Mouse (Mus musculus) cerebellum, adult 11 months (tissue): ENCODE measurements around the gene Rhoh.

Experiments used
- DNase-seq: peaks from one replicate; pipeline ENCODE4 v3.0.0; 2022

The Rhoh gene

DNA sequence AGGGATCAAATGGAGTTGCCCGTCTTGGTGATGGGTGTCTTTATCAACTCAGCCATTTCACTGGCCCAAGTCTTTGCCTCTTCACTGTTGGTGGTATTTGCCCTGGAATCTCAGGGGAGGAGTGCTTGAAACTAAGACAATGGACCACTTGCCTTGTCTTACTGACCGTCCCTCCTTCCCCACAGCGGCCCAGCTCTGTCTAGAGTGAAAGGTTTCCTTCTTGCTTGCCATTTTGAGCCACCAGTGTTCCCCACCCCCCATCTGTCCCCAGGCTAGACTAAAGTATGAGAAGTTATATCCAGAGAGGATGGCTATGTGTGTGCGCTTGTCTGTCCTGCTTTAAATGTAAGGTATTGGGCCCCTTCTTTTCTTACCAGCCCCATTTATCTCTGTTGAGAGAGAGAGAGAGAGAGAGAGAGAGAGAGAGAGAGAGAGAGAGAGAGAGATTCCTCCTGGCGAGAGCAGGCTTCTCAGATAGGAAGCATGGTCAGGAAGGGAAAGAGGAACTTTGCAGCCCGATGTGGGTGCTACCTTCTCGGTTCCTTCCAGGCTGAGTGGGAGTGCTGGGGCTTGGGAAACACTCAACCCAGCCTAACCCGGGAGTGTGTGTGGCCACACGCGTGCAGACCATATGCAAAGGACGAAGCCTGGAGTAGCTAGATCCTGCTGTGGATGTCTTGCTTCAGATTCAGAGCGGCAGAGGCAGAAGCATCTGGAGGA, 572 bp upstream of the Rhoh start:
- DNase-seq, result no peak

DNA sequence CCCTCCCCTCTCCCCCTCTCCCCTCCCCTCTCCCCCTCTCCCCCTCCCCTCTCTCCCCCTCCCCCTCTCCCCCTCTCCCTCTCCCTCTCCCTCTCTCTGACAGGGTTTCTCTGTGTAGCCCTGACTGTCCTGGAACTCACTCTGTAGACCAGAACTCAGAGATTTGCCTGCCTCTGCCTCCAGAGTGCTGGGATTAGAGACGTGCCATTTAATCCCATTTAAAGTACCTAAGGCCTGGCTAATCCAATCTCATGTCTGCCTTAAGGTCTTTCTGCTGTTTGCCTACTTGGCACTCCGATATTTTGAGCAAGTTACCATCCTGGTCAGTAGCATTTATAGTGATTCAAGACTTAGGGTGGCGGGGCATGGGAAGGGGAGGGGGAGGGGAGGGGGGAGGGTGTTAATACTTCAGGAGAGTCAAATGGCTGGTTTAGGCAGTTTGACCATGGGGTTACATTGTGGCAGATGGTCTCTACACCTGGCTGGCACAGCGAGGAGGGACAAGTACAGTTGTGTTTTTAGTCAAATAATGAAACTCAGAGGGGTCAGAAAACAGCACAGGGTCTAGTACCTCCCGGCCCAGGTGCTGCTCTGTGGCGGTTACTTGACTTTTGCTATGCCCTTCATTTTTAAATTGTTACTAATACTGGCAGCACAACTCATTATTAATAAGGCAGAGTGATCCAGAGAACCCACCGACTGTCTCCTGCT, 1.4 kb downstream of the Rhoh start:
- no peak for DNase-seq

DNA sequence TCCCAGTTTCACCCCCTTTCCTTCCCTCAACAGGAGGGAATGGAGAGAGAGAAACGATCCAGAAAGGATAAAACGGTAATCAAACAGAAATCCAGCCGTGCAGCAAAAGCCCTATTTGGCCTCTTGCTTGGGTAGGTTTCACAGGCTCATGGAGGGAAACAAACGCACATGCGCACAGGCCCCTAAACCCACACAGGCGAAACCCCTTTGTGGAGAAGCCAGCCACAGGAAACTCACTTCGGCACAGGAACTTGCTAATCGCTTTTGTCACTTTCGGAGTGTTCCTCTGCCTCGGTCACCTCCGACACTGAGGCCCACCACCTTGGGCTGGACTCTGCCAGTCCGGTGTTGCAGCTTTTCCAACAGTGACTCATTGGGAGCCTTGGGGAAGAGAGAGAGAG, 2.3 kb downstream of the Rhoh start:
- no peak for DNase-seq

DNA sequence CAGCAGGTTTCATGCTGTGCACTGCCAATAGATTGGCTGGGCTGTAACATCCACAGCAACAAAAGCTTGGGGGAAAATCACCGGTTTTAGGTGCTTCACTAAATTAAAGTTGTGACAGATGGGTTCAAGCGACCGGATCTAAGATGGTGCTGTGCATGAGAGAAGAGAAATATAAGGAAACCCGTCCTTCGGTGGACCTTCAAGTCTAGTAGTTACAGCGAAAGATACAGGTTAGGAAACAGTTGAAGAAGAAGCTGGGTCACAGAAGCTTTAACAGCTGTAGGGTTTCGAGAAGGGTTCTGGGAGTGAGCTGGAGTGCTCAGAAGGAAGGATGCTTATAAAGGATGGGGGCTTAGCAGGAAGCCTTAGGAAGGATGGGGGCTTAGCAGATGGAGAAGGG, 3.5 kb downstream of the Rhoh start:
- DNase-seq, result no peak

DNA sequence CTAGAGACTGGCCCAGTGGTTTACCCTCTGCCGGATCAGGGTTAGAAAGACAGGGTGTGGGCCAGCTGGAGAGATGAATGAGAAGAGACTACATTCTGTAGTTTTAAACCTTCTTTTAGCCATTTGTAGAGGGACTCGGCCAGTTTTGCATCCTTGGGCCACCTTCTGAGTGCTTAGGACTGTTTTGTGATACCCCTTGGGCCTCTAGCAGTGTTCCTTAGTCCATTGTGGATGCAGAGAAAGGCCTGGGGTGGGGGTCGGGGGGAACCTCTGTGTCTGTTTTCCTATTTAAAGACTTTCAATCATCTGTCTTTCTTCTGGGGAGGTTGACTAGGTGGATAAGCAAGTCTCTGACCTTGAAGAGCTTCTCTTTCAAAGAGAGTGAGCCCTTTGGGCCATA, 3.9 kb downstream of the Rhoh start:
- no peak for DNase-seq

DNA sequence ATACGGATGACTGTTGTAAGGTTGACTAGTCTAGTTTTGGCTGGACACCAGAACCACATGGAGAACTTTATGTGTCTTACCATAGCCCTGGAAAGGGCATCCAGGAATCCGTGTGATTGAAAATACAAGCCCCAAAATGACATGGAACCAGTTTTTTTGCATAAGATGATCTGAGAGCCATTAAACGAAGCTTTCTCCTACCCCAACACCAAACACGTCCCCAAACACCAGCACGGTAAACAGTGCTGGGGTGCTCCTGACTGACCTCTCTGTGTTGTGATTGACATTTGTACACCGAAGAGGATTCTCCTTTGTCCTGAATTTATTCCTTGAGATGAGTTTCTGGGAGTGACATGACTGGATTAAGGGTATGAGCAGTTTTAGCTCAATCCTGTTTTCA, 5.6 kb downstream of the Rhoh start:
- DNase-seq, result no peak

DNA sequence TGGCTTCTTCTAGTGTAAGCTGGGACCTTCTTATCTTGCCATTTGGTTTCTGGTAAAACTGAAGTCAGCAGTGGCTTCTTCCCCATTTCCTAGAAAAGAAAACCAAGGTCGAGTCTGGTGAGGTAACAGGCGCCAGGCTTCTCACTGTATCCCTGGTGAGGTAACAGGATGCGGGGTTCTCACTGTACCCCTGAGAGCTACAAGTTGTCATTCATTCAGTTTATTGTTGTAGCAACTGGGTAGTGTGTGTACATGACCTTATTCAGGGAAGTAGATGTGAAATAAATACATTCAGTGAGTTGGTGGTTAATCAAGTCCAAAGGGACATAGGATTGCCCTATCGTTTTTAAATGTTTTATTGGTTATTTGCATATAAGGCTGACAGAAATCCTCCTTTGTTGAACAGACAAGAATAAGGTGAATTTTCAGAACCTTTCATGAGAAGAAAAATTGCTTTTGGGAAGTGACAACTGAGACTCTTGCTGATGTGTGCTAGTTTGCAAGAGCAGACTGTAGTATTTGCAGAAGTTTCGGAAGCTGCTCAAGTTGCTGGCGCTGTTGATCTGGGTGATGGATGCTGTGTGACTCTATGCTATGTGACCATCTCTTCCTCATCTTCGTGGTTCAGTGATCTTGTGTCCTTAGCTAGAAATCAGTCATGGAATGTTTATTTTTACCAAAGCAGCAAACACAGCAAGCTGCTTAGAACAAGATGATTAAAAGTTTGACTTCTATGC, 6.5 kb downstream of the Rhoh start:
- DNase-seq, result no peak

DNA sequence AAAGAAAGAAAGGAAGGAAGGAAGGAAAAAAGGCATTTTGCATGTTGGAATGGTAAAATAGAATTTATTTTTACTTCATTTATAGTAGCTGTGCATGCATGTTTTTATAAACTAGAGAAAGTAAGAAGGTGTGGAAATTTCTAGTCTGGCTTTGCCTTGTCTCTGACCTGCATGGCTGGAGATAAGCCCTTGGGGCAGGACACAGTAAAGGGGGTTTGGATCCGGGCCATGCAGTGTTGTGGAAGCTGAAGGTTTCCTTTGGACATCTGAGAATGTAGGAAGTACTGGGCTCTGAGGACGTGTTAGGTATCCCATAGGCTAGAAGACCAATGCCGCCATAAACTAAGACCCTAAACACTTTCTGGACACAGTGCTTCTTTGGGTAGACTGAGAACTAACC, 7.4 kb downstream of the Rhoh start:
- no peak for DNase-seq

DNA sequence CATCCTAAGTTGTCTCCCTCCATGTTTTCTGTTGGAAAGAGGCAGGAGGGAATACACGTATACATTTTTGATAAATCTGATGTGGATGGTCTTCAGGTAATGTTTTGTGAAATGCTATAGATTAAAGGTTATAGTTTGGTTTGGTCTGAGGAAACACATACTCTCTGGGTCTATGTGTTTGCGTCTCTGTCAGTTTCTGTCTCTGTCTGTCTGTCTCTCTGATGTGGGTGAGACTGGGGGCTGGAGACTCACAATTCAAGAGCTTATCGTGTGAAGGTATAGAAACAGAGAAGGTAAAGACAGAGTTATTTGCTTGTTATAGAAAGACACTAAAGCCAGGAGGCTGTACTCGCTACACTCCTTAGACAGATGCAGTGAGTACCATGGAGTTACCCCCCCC, 8.6 kb downstream of the Rhoh start:
- DNase-seq, result no peak

DNA sequence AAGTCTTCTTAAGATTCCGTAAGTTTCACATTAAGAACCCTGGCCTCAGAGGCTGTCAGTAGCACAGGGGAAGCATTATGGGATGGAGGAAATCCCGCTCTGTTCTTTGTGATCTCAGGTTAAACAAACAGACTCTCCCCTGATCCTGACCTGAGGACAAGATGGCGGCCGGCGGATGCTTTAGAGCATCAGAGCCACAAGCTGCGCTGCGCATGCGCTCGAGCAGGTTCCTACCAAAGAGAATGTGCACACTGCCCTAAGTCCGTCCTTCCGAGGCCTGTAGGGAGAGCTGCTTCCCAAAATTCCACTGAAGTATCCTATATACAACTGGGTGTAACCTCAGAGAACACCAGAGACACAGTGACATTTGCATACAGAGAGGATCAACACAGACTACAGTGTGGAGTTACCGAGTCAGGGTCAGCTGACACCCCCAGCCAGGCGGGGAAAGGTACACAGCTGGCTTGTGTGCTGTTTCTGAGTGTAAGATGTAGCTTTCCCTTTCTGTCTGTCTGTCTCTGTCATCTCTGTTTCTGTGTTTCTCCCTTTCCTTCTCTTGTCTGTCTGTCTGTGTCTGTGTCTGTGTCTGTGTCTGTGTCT, 10.4 kb downstream of the Rhoh start:
- no peak for DNase-seq

DNA sequence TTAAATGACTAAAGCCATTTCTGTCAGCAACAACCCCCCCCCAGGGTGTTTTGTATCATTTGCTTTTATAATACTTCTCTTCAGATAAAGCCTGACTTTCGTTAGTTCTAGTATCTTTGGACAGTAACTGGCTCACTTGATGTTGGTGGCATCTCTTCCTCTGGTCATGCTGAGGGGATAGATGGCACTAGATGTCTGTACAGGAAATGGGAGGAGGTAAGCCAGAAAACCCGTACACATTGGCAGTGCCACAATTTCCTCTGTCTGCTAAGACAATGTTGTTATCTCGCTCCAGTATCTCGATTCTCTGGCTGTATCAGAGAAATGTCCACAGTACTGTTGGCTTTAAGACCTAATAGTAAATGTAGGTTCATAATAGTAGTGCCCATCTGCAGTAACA, 12.2 kb downstream of the Rhoh start:
- no peak for DNase-seq

DNA sequence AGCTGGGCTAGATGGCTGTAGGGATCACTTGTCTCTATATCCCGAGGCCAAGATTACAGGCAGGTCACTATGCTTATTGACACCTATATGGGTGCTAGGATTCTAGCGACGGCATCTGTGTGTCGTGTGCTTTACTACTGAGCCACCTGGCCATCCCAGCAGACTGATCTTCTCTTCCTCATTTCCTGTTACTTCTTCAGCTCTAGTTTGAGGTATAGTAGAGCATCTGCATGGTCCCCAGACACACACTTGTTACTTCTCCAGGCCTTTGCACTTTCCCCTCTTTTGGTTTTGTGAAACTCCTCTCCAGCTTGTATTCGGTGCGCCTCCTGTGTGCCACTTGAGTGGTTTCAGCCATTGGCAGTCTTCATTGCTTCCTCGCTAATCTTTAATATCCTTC, 14.3 kb downstream of the Rhoh start:
- DNase-seq, result no peak

DNA sequence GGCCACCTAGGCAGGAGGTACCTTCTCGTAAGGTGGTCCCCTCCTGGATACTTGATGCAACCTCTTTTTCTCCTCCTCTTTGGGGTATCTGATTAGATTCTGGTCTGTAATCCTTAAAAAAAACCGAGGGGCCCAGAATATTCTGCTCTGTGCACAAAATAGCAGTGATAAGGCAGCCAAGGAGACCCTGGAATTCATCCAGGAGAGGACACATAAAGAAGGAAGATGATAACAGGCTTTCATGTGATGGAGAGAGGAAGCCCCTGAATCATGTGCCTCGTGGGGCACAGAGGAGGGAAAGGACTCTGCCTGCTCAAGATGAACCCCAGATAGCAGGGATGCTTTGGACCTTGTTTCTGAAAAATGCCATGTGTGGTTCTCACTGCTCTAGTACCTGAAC, 17.4 kb downstream of the Rhoh start:
- DNase-seq, result no peak

DNA sequence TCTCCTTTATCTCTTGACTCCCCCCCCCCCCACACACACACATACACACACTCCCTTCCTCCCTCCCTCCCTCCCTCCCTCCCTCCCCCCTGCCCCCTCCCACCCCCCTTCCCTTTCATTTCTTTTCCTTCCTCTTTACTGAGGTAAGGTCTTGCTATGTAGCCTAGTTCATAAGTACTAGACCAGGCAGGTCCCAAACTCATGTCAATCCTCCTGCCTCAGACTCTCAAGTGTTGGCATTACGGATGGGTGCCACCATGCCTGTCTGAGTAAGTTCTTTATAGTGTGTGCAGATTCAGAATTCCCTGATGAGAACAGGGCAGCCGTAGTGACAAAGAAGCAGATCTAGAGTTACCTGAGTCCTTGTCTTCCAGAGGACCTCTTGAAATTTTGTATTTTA, 20.2 kb downstream of the Rhoh start:
- no peak for DNase-seq

DNA sequence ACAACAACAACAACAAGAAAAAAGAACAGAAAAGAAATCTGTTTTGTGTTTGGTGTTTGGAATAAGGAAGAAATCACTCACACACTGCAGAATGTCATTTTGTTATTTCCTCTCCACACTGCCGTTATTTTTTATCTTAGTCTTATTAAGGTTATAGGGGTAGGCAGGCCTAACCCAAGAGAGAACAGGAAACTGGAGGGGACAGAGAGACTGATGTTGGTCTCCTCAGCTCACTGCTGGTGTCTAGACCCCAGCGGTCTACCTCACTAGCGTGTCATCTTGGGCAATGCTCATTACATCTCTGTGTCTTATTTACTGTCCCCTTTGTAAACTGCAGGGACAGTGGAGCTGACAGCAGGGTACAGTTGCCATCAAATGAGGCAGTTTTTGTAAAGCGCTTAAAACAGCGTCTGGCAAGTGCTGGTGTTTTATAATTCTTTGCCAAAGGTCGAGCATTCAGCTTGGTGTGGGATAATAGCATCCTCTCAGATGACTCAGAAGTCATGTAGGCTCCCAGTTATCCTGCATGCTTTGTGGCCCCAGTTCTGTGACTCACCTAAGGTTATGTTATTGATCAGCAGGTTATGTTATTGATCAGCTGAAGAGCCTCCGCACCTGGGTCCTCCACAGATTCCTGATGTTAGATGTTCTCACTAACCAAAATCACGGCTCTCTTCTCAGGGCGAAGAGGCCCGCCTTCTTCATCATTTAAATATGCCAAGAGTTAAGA, 21.6 kb downstream of the Rhoh start:
- DNase-seq, result no peak

DNA sequence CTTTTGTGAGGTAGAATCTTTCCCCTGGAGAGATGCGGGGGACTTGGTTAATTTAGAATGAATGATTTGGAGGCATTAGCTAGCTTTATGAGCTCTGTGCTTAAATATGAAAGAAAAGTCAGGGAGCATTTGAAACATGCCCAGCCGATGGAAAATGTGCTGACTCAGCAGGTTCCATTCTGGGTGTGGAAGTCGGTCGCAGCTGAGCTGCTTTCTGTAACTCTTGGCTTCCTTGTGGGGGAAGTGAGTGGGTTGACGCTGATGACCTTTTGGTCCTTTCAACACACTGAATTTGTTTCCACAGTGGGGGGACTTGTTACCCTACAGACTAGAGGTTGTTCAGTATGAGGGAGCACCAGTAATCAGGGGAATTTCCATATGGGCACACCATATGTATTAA, 22.3 kb downstream of the Rhoh start:
- DNase-seq, result no peak

DNA sequence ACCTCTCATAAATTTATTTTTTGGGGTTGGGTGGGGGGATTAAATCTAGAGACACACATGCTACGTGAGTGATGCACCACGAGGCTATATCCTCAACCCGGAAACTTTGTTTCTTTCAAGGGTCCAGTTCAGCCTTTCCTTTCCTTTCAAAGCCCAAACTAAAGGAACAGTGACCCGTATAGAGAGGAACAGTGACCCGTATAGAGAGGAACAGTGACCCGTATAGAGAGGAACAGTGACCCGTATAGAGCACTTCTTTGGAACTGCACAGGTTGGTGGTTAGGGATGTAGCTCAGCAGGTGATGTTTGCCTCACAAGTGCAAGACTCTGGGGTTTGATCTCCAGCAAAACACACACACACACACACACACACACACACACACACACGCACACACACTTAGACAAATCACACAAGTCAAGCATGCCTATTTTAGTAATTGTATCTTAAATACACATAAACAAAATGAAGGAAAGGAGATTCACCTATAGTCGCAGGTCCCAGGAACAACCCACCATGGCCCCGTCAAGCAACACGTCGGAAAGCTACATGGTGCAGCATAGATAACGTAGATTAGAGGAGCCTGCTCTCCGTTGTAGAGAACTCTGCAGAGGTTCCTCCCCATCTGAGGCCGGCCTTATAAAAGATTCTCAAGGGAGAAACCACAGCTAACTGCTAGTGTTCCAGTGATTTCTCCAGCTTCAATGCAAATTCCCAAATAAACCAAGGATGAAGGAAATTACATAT, 24.9 kb downstream of the Rhoh start:
- no peak for DNase-seq

DNA sequence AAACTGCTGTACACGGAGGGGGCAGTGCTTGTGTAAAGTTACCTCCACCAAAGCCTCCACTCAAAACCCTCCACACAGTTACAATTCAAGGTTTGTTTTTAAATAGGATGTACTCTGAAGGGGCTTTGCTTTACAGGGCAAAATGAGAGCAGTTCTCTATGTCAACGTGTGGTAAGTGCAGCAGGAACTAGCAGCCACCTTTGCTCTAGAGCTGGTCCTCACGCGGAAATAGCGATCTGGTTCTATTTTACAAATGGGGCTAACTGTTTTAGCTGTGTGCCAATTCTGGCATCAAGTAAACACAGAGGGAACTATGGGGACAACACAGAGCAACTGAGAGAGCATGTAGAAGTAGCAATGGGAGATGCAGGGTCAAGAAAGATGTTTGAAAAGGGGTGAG, 27.1 kb downstream of the Rhoh start:
- DNase-seq, result no peak

DNA sequence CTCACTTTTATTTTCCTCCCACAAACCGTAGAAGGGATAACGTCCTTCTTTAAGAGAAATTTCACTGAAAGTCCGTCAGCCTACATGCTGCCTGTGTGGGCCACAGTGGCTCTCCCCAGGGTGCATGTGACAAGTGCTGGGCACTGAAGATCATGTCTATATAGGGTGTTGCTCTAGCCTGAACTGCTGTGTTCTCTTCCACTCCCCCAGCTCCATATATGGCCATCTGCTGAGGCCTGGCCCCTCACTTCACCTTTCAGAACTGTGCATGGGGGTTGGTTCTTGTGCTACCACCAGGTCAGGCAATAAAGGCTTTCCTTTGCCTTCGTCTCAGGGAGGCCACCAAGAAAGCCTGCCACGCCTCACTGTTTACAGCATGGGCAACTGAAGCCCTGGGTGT, 28.0 kb downstream of the Rhoh start:
- DNase-seq, result no peak

DNA sequence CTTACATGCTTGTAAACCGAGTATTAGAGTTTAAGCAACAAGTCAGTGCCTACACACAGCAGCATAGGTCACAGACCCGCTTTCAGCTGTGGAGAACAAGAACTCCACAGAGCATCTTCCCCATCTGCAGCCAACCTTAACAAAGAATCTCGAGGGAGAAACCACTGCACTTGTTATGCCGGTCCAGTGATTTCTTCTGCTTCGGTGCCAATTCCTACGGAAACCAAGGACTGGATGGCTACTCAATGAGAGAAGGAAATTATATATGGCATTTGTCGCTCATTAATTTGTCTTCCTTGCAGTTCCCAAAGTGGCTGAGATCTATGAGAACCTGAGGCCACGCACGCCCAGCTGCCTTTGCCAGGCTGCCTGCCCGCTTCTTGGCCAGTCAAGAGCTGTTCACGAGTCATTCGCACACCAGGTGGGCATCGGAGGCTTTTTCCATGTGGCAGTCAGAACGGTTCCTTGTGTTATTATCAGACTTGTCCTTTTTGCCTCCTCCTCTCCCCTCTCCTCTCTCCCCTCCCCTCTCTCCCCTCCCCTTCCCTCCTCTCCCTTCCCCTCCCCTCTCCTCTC, 30.3 kb downstream of the Rhoh start:
- DNase-seq, result no peak

DNA sequence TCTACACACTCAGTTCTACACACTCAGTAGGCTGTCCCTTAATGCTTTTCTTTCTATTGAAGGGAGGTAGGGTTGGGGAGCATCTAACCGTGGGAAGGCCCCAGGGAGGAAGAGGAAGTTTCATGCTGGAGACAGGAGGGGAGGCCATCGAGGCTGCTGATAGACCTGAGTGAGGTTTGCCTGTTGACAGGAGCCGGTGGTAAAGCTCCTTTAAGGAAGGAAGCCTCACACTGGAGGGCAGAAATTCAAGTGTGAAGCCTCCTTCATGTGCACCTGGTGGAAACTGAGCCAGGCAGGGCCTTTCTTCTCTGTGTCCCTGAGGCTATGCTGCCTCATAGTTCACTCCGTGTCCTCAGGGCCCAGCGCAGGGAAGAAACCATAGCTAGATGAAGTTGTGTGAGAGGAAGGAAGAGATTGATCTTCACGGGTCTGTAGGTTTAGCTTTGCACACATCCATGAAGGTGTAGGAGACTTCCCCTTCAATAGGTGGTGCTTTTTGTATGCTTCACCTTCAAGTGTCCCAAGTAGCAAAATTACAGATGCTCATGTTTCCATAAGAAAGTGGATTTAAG, 34.2 kb downstream of the Rhoh start:
- no peak for DNase-seq

DNA sequence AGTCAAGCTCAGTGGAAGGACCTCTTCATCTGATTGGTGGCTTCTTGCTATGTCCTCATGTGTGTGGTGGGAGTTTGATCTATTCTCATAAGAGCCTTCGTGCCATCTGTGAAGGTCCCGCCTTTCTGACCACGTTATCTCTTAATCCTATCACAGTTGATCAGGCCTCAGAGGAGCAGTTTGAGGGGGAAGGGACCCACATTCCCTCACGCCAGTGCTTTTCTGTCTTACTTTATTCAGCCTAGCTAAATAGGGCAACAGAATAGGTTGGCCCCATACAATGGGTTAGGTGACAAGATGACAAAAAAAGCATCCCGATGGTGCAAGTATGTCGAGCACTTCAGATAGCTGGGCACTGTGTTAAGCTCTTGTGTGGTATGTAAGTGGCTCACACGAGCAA, 34.8 kb downstream of the Rhoh start:
- DNase-seq, result no peak
